Mouse (Mus musculus) neural tube, embryonic 14.5 days (tissue): ENCODE measurements around the gene Iqcj. TPM values are rescaled to one million over a fixed set of nuclear protein-coding genes. Genes with fewer than 3 reads are reported as not detected.

ENCODE experiments used
- ATAC-seq: fragments of 200-750 bp; cut with Nextera tagmentation; 2 replicates; pipeline ENCODE4 v1.8.0; 2017; ENCODE audit warnings: low read depth, mild to moderate bottlenecking, moderate TSS enrichment, moderate library complexity
- H3K27ac ChIP-seq: fragments of 300-500 bp; sonication (generic); 2 replicates; pipeline ENCODE4 v1.5.1; 2014; ENCODE audit warnings: low read depth, mild to moderate bottlenecking, control low read depth, low read length, moderate library complexity, mixed read lengths
- H3K27me3 ChIP-seq: fragments of 300-500 bp; sonication (generic); 2 replicates; pipeline ENCODE4 v1.6.1; 2014; ENCODE audit warnings: low read length; ENCODE audit not compliant: control insufficient read depth, insufficient read depth
- H3K36me3 ChIP-seq: fragments of 300-500 bp; sonication (generic); 2 replicates; pipeline ENCODE4 v1.6.1; 2014; ENCODE audit warnings: low read length, mixed read lengths; ENCODE audit not compliant: control insufficient read depth, insufficient read depth
- H3K4me1 ChIP-seq: fragments of 300-500 bp; sonication (generic); 2 replicates; pipeline ENCODE4 v1.6.1; 2014; ENCODE audit warnings: low read length; ENCODE audit not compliant: control insufficient read depth, insufficient read depth
- H3K4me2 ChIP-seq: fragments of 300-500 bp; sonication (generic); 2 replicates; pipeline ENCODE4 v1.6.1; 2014; ENCODE audit warnings: mild to moderate bottlenecking, low read depth, low read length, control low read depth
- H3K4me3 ChIP-seq: fragments of 300-500 bp; sonication (generic); 2 replicates; pipeline ENCODE4 v1.5.1; 2014; ENCODE audit warnings: low read depth, low read length, control low read depth, mixed read lengths
- H3K9ac ChIP-seq: fragments of 300-500 bp; sonication (generic); replicated peaks from 2 replicates; pipeline ENCODE4 v1.6.1; 2014; ENCODE audit warnings: low read depth, mild to moderate bottlenecking, control low read depth, low read length, mixed read lengths
- H3K9me3 ChIP-seq: fragments of 300-500 bp; sonication (generic); 2 replicates; pipeline ENCODE4 v1.6.1; 2016; ENCODE audit warnings: low read length; ENCODE audit not compliant: control insufficient read depth
- WGBS: fragments of 180-500 bp; shearing (Covaris S2); extraction: QIAGEN DNeasy Blood & Tissue Kit; methylation state at CpG from one replicate; pipeline ENCODE4 v1.1.7; 2014; 5-methylcytosine and 5-hydroxymethylcytosine counted together
- polyA plus RNA-seq: library from polyadenylated mRNA; unstranded; fragments of >200 nt; fragmentation: Nextera tagmentation; extraction: Ambion mirVana; gene quantifications from 2 replicates; pipeline ENCODE4 v1.2.1, GENCODE M21; 2014

Iqcj gene
- polyA plus RNA-seq, 1 experiment from 2014 or later: 1.9 TPM

DNA sequence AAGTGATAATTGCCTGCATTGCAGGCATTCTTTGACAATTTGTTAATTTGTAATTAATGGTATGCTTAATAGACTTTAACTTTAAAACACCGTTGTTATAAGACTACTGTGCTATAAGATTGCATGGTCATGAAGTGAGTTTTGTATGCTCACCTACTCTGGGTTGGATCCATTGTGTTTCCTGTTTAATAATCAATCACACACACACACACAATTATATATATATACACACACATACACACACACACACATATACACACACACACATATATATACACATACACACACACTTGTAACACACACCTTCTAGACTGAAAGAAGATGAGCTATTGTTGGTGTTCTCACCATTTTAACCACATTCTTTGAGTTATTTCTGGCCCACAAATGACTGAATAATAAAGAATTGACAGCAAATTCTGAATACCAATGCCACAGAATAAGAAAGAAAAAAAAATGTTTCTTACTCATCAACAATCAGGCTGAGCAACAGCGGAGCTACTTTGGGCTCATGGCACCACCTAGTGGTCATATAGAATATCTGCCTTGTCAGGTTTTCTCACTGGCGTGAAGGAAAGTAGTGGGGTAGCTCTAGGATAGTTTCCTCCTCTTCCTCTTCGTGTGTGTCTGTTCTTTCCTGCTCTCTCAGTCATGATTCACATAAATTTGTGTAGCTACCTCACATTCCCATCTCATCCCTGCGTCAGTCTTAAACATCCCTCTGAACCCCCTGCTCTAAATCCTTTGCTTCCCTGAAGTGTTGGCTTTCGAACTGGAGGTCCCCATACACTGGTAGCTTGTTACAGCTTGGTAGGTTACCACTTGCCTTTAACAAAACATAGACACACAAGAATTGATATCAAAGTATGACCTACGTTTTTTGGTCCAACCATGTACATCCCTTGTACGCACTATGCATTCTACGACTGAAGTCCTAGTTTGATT is 153.7 kb downstream of the Iqcj start:
- Histone ChIP-seq H3K9me3 (no peaks in the 10 kb centered on the region), H3K27ac (no peak overlapping the region), H3K4me3 (no peak overlapping the region), H3K36me3 (no peaks in the 10 kb centered on the region), H3K4me1 (0 out of 2 replicates have a peak, but pooled peaks cover 2% of the 10 kb centered on the region), H3K4me2 (no peak overlapping the region), H3K9ac (no peak overlapping the region), H3K27me3 (no peaks in the 10 kb centered on the region)
- peak; percentile 68; the same call in 1 of the 2 replicates for ATAC-seq
- WGBS: 53% methylated on average over 9 of the region's 9 CpGs

- no peak overlapping the region for H3K9ac ChIP-seq
- no peaks in the 10 kb centered on the region for H3K36me3 ChIP-seq
- 48% methylated on average over 2 of the region's 2 CpGs for WGBS
- no peak for ATAC-seq
- no peaks in the 10 kb centered on the region for H3K9me3 ChIP-seq
- no peak overlapping the region for H3K27ac ChIP-seq
- H3K4me1 ChIP-seq: no peaks in the 10 kb centered on the region
- no peaks in the 10 kb centered on the region for H3K27me3 ChIP-seq
- H3K4me2 ChIP-seq: no peak overlapping the region
- H3K4me3 ChIP-seq: no peak overlapping the region
These were observed 161.5 kb downstream of the Iqcj start for GRCm38 (mm10) chr3:68053538-68053937.

- H3K9me3 ChIP-seq: no peaks in the 10 kb centered on the region
- no peak overlapping the region for H3K4me2 ChIP-seq
- H3K9ac ChIP-seq: no peak overlapping the region
- no peak overlapping the region for H3K4me3 ChIP-seq
- no peaks in the 10 kb centered on the region for H3K27me3 ChIP-seq
- H3K4me1 ChIP-seq: no peaks in the 10 kb centered on the region
- 73% methylated on average over 13 of the region's 13 CpGs for WGBS
- ATAC-seq: no peak
- H3K27ac ChIP-seq: no peak overlapping the region
- H3K36me3 ChIP-seq: no peaks in the 10 kb centered on the region
These were observed 163.1 kb downstream of the Iqcj start for GRCm38 (mm10) chr3:68055071-68055470.

- Histone ChIP-seq H3K36me3 (no peaks in the 10 kb centered on the region), H3K4me1 (no peaks in the 10 kb centered on the region), H3K4me3 (no peak overlapping the region), H3K27ac (no peak overlapping the region), H3K4me2 (peak overlapping the region; percentile 24; the same call in 1 of the 2 replicates), H3K9ac (no peak overlapping the region), H3K27me3 (no peaks in the 10 kb centered on the region), H3K9me3 (no peaks in the 10 kb centered on the region)
- WGBS: 59% methylated on average over 23 of the region's 23 CpGs
- ATAC-seq: no peak
These were observed 164.6 kb downstream of the Iqcj start for GRCm38 (mm10) chr3:68056373-68057275.

DNA sequence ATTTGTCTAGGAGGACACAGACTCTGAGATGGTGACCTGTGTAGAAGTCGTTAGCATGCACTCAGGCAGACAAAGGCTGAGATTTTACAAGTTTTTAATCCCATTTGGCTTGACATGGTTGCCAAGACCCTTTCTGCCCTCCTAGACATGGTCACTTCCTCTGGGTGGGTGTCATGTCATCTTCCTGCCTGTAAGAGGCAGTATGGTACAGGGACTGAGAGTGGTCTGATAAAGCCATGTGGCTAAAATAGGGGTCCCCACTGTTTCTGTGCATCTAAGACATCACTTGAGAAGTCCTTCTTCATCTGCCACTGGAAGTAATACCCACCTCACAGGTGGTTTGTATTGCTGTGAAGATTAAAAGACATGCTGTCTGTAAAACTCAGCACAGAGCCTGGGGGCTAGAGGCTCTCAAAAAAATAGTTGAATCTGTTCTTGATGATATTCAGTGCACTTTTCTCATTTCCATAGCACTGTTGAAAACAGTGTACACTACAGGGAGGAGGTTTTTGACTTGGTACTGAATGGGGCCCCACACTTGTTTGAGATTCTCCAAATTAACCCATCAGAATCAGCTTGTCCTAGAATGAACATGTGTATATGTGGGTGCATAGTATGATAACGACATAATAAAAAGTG is 167.3 kb downstream of the Iqcj start:
- ATAC-seq: peak; percentile 83; the same call in 1 of the 2 replicates
- no peak overlapping the region for H3K4me3 ChIP-seq
- 51% methylated on average over 2 of the region's 2 CpGs for WGBS
- H3K4me1 ChIP-seq: no peaks in the 10 kb centered on the region
- no peak overlapping the region for H3K27ac ChIP-seq
- no peaks in the 10 kb centered on the region for H3K36me3 ChIP-seq
- no peaks in the 10 kb centered on the region for H3K27me3 ChIP-seq
- no peaks in the 10 kb centered on the region for H3K9me3 ChIP-seq
- no peak overlapping the region for H3K9ac ChIP-seq
- no peak overlapping the region for H3K4me2 ChIP-seq

GRCm38 (mm10) chr3:68064731-68065130 is 172.7 kb downstream of the Iqcj start, which contains the start of gene Schip1:
Schip1 (plus strand) TSS chr3:68064802.
- H3K36me3 ChIP-seq: no peaks in the 10 kb centered on the region
- H3K27ac ChIP-seq: no peak within 1 kb of the TSS
- H3K9me3 ChIP-seq: no peaks in the 10 kb centered on the region
- 49% methylated on average over 12 of the region's 12 CpGs for whole genome bisulfite sequencing
- no peak within 1 kb of the TSS for H3K9ac ChIP-seq
- no peak within 1 kb of the TSS for H3K4me3 ChIP-seq
- no peaks in the 10 kb centered on the region for H3K4me1 ChIP-seq
- ATAC-seq: no peak
- H3K4me2 ChIP-seq: no peak within 1 kb of the TSS
- H3K27me3 ChIP-seq: no peaks in the 10 kb centered on the region

DNA sequence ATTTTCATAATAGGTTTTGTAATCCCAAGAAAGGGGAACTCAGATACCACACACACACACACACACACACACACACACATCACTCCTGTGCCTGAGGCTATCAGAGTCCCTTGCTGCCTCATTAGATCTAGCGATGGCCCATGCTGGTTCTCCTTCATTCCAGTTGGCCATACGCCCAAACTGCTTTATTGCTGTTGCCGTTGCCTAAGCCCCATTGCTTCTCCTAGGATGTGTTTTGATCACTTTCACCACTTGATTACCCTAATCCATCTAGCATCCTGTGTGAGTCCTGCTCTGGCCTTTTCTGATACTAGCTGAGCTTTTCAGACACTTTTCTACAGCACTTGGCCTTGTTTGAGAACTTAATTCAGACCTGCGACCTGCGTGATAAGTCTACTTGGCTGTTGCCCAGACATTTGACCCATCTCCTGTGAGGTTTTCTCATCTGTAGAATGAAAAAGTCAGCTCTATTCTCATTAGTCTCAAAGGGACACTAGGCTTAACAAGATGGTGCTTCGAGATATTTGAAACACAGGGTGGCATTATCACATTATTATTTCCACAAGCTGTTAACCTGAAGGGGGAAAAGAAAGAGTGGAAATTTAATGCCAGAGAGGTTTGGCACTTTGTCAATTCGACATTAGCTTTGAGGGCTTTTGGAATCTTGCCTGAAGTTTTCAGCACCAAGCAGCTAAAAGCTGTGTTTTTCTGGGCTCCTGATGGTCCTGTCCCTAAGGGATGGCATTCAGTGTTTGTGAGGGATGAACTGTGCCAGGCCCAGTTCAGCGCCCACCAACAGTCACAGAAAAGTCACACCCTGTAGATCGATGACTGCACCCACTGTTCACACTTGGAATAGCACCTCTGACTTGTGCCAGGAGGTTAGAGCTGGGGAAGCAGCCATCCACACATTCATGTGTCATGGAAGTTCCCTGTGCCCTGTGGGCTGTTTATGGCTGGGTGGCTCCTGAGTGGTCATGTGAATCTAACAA is 179.7 kb downstream of the Iqcj start:
- WGBS: 43% methylated on average over 9 of the region's 9 CpGs
- peak; percentile 87 for ATAC-seq
- no peaks in the 10 kb centered on the region for H3K36me3 ChIP-seq
- no peak overlapping the region for H3K4me2 ChIP-seq
- no peaks in the 10 kb centered on the region for H3K9me3 ChIP-seq
- H3K27me3 ChIP-seq: no peaks in the 10 kb centered on the region
- H3K27ac ChIP-seq: no peak overlapping the region
- H3K9ac ChIP-seq: no peak overlapping the region
- H3K4me1 ChIP-seq: no peaks in the 10 kb centered on the region
- no peak overlapping the region for H3K4me3 ChIP-seq

- Histone ChIP-seq H3K9me3 (no peaks in the 10 kb centered on the region), H3K4me3 (no peak overlapping the region), H3K4me1 (no peaks in the 10 kb centered on the region), H3K27ac (no peak overlapping the region), H3K36me3 (no peaks in the 10 kb centered on the region), H3K4me2 (no peak overlapping the region), H3K9ac (no peak overlapping the region), H3K27me3 (no peaks in the 10 kb centered on the region)
- WGBS: 67% methylated on average over 4 of the region's 4 CpGs
- ATAC-seq: no peak
These were observed 185.4 kb downstream of the Iqcj start for GRCm38 (mm10) chr3:68077406-68077805.
